Mouse (Mus musculus) urinary bladder, postnatal 25 days (tissue): ENCODE data around the gene Lgals7.

ENCODE experiments used
- DNase-seq: peaks from one replicate; pipeline ENCODE4 v3.0.0; 2022; ENCODE audit warnings: low spot score

Gene Lgals7

DNA sequence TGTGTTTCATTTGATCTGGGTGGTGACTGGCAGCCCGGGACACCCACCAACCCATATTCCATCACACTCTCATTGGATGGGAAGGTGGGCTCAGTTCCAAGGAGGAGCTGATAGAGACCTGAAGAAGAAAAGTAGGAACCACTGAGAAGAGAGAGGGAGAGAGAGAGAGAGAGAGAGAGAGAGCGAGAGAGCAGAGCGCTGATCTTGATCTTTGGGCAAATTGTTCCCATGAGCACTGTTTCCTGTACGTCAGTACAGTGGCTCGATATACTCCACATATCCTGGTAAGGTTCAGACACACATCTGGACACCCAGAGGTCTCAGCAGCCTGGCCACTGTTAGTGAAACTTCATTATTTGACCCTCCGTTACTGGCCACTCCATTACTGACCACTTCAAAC is at the start of gene Lgals7:
Lgals7 (plus strand) TSS at position 314 of the 400 bp plus-strand sequence.
- DNase-seq, result no peak

DNA sequence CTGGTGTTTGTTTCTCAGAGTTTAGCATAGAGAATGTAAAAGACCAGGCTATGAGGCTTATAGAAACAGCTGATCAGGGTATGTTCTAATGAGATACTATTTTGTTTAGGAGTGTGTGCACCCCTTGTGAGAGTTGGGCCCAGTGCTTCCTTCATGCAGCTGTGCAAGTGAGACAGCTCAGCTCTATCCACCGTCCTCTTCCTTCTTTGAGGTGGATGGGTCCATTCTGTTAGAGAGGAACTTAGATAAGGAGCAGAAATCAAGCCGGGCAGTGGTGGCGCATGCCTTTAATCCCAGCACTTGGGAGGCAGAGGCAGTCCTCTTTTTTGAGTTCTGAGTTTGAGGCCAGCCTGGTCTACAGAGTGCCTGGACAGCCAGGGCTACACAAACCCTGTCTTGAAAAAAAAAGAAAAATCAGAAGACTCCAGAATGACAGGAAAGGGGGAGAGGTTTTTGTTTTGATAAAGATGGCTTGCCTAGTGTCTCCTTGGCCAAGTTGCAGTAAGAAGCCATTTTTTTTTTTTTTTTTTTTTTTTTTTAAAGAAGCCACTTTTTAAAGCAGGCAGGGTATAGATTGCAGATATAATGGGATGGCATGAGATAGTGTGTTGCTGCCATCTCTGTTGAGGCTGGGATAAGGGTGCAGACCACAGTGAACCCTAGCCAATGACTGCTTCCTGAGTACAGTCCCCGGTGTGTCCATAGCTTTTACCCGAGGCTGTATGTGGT is 49.2 kb upstream of the Lgals7 start:
- DNase-seq, result no peak

DNA sequence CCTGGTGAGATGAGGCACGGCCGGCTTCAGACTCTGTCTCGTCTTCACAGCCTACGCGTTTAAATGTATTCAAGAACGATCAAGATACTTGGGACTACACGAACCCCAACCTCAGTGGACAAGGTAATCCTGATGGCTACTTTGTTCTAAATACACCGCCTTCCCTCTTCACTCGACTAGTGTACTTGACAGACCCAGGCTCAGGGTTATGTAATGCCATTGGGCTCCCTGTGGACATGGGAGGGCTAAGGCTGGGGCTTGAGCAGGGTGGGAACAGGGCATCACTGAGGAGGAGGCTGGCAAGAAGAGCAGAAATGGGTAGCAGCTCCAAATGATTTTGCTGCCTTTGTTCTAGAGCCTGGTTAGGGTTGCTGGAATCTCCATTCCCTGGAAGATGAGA is 48.4 kb upstream of the Lgals7 start:
- no peak for DNase-seq

DNA sequence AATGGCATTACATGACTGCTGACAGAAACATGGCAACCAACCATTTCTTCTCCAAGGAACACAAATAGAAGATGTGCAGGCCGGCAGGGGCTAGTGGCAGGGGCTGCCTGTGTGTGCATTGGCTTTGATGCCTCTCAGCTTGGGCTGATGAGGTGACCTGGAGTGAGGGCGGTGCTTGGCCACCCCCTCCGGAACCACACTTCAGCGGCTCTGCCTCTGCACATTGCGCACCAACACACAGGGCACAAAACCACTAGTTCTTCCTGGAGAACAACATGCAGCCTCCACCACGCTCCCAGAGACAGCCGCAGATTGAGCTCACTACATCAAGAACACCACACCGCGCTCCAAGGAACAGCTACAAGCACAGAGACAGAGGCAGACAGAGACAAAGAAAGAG is 47.5 kb upstream of the Lgals7 start:
- DNase-seq, result no peak

DNA sequence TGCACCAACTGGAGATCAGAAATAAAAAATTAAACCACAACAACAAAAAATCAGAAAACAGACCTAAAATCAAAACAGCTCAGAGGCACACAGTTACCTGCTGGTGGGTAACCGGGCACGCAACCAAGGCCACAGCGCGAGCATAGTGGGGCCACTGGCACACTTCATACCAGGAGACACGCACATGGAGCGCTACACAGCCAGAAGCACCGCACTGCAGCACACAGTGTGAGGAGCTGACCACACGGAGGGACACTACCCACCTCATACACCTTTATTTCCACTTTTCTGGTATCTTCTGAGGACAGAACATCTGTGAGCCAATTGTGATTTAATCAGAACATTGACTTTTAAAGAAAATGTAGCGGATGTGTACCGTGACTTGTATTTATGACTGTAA is 46.7 kb upstream of the Lgals7 start:
- no peak for DNase-seq

DNA sequence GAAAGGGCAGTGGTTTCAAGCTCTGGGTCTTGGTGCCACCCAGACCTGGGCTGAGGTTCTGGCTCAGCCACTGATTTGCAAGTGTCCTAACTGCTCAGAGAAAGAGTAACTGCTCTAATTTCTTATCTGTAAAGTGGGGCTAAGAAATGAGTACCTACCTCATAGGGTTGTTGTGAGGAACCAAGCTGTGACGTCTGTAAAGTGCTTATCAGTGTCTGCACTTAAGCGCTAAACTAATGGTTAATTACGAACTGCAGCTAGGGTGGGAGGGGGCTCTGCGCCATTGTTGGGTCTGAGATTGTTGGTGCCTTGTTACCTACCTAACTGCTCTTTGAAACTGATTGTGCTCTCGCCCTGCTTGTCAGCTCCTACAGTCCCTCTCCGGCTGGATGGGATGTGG is 46.1 kb upstream of the Lgals7 start:
- DNase-seq, result no peak

DNA sequence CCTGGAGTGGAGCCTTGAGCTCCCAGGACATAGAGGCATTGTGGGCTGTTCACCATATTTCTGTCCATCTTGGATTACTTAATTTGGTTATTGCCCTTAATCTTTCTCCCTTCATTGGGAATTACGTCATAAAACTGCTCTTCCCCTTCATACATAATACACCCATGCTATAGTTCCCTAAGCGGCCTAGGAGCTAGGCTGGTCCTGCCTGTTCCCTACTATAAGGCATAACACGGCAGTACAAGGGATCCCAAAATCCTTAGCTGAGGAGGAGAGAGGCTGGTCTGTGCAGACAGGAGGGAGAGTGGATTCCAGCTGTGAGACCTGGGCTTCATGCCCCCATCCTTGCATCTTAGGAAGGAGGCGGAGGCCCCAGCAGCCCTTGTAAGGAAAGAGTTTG is 45.7 kb upstream of the Lgals7 start:
- no peak for DNase-seq

DNA sequence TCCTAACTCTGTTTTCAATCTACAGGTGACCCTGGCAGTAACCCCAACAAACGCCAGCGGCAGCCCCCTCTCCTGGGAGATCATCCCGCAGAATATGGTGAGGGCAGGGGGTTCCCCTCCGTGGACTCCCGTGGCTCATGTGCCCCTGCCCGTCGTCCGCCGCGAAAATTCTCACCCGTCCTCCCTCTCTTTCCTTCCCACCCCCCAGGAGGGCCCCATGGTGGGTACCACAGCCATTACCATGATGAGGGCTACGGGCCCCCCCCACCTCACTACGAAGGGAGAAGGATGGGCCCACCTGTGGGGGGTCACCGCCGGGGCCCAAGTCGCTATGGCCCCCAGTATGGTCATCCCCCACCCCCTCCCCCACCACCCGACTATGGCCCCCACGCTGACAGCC is 45.2 kb upstream of the Lgals7 start:
- DNase-seq, result no peak

DNA sequence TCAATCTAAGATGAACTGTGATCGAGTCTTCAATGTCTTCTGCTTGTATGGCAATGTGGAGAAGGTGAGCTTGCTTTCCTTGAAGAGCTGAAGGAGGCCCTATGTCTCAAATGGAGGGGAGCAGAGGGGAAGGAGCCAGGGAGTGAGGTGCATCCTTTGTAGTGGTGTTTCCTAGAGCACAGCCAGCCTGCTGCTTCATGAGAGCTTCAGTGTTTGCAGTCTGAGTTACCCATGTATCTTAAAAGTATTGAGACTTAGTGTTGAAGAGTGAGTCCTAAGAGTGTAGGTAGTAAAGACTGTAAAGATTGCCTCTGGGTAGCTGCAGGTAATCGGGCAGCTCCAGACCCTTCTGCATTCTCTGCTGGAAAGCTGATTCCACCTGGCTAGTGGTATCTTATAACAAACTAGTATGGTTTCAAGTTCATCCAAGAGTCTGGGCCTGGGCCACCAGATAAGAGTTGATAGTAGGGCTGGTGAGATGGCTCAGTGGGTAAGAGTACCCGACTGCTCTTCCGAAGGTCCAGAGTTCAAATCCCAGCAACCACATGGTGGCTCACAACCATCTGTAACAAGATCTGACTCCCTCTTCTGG is 44.7 kb upstream of the Lgals7 start:
- no peak for DNase-seq

DNA sequence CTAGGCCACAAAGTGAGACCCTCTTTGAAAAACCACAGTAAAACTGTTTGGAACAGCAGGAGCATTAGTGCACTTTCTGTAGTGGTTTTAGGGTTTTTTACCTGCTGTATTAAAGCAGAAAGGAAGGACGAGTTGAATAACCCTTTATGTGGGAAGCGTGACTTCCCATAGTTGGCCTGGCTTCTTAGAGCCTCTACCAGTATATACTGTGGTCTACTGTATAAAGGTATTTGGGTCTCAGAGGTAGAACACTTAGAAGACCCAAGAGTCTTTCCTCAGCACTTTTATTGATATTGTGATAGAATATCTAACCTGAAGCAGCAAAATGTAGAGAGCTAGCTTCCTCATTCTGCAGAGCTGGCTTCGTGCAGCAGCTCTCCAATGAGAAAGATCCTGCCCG is 44.1 kb upstream of the Lgals7 start:
- no peak for DNase-seq

DNA sequence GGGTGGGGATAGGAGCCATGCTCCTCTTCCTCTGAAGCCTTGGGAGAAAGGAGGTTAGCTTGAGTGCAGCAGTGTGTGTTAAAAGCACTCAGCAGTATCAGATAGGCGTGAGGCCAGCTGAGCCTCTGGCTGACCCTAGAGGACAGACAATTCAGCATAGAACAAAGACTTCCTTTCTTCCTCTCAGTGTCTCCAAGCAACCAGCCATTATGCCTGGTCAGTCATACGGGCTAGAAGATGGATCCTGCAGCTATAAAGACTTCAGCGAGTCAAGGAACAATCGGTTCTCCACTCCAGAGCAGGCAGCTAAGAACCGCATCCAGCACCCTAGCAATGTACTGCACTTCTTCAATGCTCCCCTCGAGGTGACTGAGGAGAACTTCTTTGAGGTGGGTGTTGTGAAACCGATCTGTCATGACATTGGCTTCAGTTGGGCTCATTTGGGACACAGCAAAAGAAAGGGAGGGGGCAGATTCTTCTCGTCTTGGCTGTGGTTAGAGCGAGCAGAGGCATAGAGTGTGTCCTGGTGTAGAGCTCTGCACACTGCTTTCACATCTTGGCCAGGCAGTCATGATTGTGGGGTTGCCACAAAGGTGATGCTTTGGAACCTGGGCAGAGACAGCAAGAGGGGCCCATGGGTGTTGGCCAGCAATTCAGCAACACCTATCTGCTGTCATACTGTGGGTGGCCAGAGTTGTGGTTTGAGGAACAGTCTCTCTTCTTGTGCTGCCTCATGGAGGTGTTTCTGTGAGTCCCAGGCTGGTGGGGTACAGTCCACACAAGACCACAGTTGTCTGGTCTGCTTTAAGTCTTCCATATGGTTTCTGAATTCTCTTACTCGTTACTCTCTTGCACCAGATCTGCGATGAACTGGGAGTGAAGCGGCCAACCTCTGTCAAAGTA is 43.0 kb upstream of the Lgals7 start:
- no peak for DNase-seq

DNA sequence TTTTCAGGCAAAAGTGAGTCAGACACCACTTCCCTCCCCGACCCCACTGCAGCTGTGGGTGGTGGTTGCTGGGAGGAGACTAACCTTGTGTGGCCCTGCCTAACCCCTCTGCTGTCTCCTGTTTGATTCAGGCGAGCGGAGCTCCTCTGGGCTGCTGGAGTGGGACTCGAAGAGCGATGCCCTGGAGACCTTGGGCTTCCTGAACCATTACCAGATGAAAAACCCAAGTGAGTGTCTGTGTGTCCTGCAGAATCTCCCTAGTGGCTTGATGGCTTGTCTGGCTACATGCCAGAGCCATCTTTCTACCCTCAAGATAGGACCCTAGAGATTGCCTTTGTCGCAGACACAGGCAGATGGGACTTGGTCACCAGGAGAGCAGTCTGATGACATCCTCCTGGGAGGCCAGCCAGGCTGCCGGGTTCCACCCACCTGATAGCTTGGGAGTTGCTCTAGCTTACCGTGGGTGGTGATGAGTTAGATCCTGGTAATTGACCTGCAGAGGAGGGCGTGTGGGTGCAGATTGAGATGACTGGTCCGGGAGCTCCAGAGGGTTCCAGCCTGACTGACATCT is 42.3 kb upstream of the Lgals7 start:
- DNase-seq, result no peak

DNA sequence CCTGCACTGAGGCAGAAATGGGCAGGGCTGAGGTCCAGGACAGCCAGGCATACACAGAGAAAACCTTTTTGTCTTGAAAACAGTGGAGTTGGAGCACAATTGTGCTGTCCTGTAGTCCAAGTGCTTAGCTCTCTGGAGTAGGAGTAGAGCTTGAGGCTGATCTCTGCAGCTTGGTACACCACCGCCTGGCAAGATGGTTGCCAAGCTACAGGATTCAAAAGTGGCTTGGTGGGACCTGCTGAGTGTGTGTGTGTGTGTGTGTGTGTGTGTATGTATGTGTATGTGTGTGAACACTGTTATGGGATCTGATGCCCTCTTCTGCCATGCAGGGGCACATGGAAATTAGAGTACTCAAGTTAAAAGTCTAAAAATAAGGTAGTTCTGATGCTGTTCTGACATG is 41.1 kb upstream of the Lgals7 start:
- DNase-seq, result no peak

DNA sequence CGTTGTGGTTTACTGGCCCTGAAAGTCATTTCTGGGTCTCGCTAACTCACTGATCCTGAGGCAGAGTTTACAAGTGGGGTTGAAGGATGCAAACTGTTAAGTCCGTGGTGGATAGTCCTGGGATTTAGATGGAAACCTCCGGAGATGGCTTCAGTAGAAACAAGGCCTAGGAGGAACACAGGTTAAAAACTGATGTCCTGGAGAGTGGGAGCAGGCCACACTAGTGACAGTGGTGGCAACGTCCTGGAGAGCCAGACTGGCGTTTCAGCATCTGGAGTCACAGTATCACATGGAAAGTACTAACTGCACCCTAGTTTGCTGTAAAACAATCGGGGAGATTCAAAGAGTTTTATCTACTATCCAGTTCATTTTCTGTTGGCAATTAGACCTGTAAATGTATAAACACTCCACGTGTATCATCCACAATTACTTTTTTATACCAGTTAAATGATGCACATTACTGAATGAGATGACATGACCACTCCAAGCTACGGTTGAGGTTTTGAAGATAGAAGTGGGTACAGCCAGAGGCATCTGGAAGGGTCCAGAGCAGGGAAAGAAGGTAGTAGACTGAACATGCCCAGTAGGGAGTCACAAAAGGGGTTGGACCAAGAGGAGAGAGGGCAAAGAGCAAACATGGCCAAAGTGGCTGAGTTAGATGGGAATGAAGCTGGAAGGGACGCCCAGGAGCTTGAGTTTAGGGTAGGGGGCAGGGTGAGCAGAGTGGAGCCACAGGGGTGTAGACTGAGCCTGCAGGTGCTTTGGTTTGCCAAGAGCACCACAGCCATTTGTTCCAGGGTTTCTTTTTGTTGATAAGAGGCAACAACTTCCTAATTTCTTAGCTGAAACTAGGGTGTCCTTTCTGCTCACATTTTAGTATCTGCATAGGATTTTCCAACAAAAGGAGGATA is 40.4 kb upstream of the Lgals7 start:
- no peak for DNase-seq

DNA sequence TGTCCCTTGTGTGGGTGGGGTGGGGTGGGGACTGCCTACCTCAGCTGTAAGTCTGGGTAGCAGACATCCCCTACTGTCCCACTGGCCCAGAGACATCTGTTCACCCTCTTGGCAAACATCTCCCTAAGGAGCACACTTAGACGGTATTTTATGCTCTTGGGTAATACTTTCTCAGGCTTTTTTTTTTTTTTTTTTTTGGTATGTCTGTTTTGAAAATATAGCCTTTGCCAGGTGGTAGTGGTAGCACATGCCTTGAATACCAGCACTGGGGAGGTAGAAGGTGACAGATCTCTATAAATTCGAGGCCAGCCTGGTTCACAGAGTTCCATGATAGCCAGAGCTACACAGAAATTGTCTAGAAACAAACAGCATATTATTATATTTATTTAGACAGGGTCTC is 39.7 kb upstream of the Lgals7 start:
- no peak for DNase-seq

DNA sequence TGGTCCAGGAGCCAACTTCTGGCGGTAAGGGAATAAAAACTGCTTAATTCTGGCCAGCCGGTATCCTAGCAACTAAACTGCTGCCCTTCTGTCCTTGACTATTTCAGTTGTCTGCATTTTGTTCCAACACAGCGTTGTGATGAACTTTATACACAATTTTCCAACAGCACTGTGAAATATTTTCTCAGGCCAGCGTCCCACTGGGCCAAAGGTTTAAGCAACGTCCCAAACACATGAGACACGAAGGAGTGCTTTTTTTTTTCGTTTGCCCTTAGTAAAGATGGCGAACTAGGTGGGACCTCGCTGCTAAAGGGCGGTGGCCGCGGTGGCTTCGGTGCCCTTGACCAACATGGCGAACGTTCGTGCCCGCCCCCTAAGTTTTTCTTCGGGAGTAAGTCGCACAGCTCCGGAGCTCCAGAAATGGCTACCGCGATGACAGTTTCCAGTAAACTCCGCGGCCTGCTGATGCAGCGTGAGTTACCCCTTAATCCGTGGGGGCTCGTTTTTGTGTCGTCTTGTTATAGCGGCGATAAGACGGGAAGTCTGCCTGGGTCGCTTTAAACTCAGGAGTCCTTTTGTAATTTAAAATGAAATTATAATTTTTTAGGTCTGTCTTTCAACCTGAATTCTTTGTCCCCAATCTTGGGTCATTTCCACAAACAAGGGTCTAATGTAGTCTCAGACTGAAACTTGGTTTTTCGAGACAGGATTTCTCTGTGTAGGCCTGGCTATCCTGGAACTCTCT is 38.5 kb upstream of the Lgals7 start, which contains the start of gene Ech1:
Ech1 (plus strand) TSS at position 277 of the 745 bp plus-strand sequence.
- DNase-seq, result peak; percentile 83

DNA sequence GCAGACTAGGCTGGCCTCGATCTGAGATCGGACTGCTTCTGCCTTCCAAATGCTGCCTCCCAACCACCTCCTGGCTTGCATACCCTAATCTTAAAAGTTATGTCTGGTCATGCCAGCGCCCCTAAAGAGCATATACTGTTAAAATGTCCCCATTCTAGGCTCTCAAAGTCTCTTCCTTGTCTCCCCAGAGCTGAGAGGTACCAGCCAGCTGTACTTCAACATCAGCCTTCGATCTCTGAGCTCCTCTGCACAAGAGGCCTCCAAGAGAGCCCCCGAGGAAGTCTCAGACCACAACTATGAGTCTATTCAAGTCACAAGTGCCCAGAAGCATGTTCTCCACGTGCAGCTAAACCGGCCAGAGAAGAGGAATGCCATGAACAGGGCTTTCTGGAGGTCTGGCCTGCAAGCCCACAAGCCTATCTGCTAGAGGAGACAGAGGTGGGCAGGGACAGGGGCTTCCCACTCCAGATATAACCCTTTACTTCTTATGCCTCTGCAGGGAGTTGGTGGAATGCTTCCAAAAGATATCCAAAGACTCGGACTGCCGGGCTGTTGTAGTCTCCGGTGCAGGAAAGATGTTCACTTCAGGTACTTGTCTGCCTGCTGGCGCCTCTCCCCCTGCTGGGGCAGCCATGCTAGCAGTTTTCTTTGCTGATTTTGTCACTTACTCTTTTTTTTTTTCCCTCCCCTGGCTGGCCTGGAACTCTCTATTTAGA is 37.8 kb upstream of the Lgals7 start:
- no peak for DNase-seq

DNA sequence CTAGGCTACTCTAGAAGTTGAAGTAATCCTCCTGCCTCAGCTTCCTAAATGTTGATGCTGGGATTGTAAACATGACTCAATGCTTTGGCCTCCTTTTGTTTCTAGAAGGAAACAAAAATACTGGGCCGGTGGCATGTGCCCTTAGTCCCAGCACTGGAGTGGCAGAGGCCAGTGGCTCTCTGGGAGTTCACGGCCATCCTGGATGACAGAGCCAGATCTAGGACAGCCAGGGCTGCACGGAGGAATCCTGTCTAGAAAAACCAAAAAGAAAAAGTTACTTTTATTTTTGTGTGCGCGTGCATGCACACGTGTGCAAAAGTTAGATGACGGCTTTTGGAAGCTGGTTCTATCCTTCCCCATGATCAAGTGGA is 37.3 kb upstream of the Lgals7 start:
- no peak for DNase-seq

DNA sequence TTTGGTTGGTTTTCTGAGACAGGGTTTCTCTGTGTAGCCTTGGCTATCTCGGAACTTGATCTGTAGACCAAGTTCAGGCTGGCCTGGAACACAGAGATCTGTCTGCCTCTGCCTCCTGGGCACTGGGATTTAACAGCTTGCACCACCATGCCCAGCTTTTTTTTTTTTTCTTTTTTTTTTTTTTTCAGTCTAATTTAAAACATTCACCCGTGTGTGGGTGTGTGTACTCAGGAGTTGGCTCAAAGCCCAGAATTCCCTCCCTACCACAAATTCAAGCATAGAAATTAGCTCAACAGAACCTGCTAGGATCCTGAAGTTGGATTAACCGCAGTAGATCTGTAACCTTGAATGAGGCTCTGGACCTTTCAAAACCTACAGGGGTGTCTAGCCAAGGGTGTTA is 36.3 kb upstream of the Lgals7 start:
- DNase-seq, result no peak

DNA sequence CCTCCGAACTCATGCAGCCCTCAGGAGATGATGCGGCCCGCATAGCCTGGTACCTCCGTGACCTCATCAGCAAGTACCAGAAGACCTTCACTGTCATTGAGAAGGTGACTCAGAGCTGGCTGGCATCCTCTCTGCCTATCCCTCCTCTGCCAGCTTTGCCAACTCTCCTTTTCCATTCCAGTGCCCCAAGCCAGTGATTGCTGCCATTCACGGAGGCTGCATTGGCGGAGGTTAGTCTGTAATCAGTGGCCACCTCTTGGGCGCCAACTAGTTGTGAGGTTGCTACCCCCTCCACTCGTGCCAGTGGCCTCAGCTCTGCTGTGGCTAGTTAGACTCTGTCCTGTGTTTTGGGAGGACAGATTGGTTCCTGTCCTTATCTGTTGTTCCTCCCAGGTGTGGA is 33.8 kb upstream of the Lgals7 start:
- no peak for DNase-seq
